Mouse (Mus musculus) CD4-positive helper T cell, adult 2 months (primary cell): Measurements from ENCODE around the gene Adamts1.

Source experiments
- DNase-seq: peaks from one replicate; pipeline ENCODE4 v3.0.0-alpha.2; 2012; ENCODE audit warnings: low read depth, missing footprints, low spot score

Gene Adamts1

DNA sequence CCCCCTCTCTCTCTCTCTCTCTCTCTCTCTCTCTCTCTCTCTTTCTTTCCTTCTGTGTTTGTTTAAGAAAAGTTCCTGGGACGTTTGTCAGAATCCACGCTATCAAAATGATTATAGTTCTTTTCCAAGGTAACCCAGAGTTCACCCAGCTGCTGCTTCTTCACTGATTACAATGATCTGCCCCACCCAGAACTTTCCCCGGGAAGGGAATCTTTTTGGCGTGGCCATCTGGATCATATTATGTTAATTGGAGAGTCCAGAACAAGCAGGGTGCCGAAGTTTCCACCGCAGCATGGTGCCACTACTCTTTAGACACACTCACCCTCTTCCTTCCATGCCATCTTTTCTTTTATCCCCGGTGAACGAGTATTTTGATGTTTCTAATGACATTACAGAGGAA, 37.2 kb downstream of the Adamts1 start:
- DNase-seq = no peak

DNA sequence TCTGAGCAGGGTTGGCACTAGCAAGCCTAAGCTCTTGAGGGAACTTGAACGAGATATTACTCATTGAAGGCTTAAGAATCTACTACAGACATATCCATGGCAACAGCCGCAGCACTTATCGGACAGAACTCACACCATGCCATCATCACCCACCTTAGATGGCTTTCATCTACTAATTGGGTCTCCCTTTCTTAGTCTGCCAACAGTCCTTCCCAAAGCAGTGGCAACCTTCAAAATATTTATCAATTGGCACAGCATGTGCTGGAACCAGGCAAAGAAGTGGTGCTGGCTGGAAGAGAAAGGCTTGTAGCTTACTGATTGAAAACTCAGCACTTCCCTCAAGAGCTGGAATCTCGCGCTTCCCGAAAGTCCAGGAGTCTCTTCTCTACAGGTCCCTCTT, 37.7 kb downstream of the Adamts1 start:
- DNase-seq = no peak

DNA sequence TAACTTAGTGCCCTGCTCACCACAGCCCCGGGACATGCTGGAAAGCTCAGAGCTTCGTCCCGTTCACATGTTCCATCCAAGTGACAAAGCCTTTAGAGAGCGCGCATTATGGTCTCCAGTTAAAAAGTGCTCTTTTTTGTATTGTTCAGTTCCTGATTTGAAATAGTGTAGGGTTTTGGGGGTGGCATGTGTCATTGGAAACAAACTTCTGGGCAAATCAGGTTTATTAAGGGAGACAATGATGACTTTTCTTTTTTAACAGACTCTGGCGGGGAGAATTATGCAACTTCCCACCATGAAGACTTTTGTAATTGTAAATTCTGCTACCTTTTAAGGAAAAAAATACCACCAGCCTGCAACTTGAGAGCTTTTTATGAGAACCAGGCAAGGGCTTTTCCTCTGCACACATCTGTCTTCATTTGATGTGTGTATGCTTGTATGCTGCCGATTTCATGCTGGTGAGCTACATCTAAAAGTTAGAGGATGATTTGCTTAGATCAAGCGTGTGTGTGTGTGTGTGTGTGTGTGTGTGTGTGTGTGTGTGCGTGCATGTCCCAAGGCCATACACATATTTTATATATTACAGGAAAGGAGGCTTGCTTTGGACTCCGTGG, 40.8 kb downstream of the Adamts1 start:
- no peak for DNase-seq

DNA sequence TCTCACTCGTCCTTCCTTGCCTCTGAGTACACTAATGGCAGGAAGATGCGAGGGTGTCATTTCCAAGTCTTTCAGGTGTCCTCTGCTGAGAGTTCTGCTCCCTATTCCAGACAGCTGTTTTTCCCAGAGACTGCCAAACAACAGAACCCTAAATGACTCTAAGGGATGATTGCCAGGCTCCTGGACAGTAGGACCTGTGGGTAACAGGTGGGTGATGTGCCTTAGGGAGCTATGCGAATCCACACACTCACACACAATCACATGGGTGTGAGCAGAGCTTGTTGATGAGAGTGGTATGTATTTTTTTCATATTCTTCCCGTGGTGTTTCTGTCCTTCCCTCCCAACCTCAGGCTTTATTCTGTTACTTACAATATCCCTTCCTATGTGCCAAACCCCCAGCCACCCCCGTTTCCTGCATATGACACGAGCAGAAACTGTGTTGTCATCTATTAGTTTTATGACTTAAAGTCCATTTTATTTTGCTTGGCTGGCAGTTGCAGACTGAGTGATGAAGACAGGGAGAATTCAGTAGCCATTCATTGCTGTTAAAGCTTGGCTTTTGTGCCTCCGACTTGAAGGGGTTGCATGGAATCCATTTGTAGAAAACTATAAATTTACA, 41.8 kb downstream of the Adamts1 start:
- DNase-seq = no peak

DNA sequence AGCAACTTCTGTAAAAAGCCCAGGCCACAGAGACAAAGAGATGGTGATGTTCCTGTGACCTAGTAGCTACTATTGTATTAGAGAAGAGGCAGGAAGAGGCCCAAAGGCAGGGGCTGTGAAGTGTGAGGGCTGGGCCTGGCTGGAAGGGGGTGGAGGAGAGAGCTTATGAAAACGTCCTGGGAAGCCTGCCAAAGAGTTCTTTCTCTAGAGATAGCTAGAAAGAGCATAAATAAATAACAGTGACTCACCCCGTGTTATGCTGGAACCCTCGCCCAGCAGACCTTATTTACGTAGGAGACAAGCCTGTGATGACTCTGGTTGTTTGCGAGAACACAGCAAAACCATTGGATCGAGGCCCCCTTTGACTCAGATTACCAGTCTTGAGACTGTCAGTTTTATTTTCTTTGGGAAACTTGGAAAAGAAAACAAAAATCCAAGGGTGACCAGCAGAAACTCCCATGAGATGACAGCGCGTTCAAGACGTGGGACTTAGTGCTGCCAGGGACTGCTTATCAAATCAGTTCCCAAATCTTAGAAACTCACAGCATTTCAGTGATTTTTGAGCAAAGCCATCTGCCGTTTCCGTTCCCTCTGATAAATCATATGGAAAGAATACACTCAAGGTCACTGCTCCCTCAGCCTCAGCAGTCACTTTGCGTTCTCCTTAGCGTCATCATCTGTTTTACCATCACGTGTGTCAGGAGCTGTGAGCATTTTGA, 46.7 kb downstream of the Adamts1 start:
- peak; percentile 4 for DNase-seq

DNA sequence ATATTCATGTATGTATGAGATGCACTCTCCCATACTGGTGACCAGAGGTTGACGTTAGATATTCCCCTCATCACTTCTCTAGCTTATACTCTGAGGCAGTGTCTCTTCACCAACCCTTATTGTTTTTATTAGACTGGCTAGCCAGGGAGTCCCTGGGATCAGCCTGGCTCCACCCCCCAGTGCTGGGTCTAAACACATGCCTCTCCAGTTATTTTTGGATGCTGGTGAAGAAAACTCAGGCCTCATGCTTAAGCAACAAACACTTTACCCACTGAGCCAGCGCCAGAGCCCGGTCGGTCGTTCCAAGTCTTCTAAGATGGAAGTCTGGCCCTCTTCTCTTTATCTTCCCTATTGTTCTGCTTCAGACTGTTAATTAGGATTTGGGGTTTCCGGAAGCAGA, 53.6 kb downstream of the Adamts1 start:
- no peak for DNase-seq

DNA sequence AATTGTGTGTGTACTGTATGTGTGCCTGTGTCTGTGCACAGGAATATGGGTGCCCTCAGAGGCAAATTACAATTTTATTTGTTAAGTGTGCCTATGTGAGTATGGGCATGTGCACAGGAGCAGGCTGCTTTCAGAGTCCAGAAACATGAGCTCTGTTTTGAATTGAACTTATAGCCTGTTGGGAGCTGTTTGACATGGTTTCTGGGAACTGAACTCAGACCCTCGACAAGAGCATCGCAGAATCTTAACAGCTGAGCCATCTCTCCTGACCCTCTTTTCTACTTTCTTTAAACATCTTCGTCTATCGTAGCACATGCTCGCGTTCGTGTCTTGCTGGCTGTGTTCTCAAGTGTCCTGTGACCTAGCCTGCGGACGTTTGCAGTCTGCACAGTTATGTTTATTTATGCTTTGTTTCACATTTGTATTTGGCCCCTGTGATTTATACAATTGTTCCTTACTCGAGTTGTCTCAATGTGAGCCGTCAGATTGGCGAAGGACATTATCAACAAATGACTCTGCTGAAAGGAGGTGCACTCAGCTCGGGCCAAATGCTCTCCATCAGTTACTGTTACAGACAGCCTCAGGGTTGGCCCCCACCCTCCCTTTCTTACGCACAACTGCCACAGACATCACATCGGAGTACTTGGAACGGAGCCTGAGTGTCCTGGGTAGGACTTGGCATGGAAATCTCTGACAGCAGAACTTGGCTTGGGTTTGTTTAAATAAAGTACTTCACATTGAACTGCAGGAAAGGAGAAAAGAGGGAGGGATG, 55.1 kb downstream of the Adamts1 start:
- DNase-seq = no peak

DNA sequence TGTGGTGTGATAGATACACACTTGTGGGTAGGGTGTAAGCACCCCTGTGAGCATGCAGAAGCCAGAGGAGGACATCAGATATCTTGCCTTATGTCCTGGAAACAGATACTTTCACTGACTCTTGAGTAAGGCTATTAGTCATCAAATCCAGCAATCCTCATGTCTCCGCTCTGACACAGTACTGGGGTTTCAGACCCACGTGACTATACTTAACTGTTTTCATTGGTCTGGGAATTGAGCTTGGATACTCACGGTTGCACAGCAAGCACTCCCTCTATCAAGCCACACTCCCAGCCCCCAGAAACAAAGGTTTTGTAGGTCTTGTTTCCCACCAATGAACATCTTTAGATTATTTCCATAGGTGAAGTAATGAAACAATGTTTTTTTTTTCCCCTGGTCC, 56.5 kb downstream of the Adamts1 start:
- DNase-seq = no peak
